Mouse (Mus musculus) heart, postnatal 0 days (tissue): ENCODE results near the gene Igfbp1.

ENCODE experiments used
- CTCF ChIP-seq: IDR thresholded peaks from 2 replicates; pipeline ENCODE4 v1.5.1; 2016; ENCODE audit warnings: antibody characterized with exemption, control low read depth, low read depth
- EP300 ChIP-seq: IDR thresholded peaks from 2 replicates; pipeline ENCODE4 v1.6.1; 2016; ENCODE audit warnings: antibody characterized with exemption, low read depth

- TF ChIP-seq CTCF (peak; percentile 79), EP300 (no peak)
Measured at GRCm38 (mm10) chr11:7161502-7162174, 35.9 kb upstream of the Igfbp1 start.
